Mouse (Mus musculus): Measurements from ENCODE around the gene Oit3. TPM values are rescaled to one million over a fixed set of nuclear protein-coding genes. Genes with fewer than 3 reads are reported as not detected.
"Not testable (repeated sequence)": the region's sequence is repeated elsewhere in the genome, so short reads cannot be mapped to it uniquely, and the experiment has no call there.

Oit3 gene
- polyA plus RNA-seq, 1 experiment from 2014 or later: 0.15 TPM

DNA sequence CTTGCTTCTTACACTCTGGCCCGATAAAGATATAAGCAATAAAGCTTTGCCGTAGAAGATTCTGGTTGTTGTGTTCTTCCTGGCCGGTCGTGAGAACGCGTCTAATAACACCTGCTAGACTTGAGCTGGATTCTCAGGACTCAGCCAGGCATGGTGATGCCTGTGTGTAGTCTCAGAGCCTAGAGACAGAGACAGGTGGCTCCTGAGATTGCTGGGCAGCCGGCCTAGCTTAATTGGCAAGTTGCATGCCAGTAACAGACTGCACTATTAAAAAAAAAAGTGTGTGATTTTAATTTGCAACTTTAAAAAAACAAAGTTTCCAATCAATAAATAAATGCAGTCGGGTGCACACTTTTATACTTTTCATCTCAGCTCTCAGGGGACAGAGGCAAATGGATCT is 54.6 kb downstream of the Oit3 start:
- WGBS: 52% methylated on average over 8 of the region's 8 CpGs
- Histone ChIP-seq H3K27ac (replicated peaks) (peak overlapping the region; percentile 52; the same call in 1 of the 2 replicates), H3K9me3 (no peaks in the 10 kb centered on the region), H3K27me3 (no peaks in the 10 kb centered on the region), H3K36me3 (no peaks in the 10 kb centered on the region), H3K4me3 (no peak overlapping the region), H3K9ac (replicated peaks) (no peak overlapping the region), H3K4me2 (replicated peaks) (no peak overlapping the region), H3K4me1 (no peaks in the 10 kb centered on the region)
- peak; percentile 91 for ATAC-seq (replicated peaks)

DNA sequence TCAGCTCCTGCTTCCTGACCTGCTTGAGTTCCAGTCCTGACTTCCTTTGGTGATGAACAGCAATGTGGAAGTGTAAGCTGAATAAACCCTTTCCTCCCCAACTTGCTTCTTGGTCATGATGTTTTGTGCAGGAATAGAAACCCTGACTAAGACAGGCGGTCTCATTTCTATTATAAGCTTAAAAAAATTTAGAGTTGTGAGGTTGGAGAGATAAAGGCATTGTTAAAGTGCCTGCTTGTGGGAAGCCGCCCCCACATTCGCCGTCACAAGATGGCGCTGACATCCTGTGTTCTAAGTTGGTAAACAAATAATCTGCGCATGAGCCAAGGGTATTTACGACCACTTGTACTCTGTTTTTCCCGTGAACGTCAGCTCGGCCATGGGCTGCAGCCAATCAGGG is 60.0 kb downstream of the Oit3 start:
- not testable (repeated sequence) for H3K9me3 ChIP-seq; H3K27me3 ChIP-seq; ATAC-seq (replicated peaks); H3K9ac ChIP-seq (replicated peaks); H3K4me3 ChIP-seq; H3K36me3 ChIP-seq; H3K27ac ChIP-seq (replicated peaks); H3K4me2 ChIP-seq (replicated peaks); H3K4me1 ChIP-seq
- WGBS: 84% methylated on average over 7 of the region's 10 CpGs

DNA sequence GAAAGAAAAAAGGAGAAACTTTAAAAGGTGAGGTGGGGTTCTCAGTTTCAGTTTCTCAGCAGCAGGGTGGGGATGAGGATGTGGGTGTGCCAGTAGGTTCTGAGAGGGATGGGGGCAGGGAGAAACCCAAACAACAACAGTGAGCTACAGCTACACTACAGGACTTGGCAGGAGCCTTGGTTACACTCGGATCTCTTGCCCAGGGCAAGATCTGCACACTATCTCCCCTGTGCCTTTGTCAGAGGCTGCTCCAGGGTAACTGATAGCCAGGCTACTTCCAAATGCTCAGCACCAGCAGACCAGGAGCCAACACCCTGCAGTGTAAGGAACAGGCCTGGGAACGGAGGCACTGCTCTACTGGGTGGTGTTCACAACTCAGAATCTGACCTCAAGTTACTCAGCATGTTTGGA is 61.2 kb downstream of the Oit3 start:
- Histone ChIP-seq H3K4me3 (no peak overlapping the region), H3K4me2 (replicated peaks) (no peak overlapping the region), H3K4me1 (no peaks in the 10 kb centered on the region), H3K9ac (replicated peaks) (no peak overlapping the region), H3K27me3 (no peaks in the 10 kb centered on the region), H3K36me3 (no peaks in the 10 kb centered on the region), H3K9me3 (no peaks in the 10 kb centered on the region), H3K27ac (replicated peaks) (no peak overlapping the region)
- 0 out of 2 replicates have a peak, but pooled peaks have one; percentile 29 for ATAC-seq (replicated peaks)
- WGBS: 73% methylated on average over 2 of the region's 2 CpGs

- Histone ChIP-seq H3K4me1 (no peaks in the 10 kb centered on the region), H3K27me3 (no peaks in the 10 kb centered on the region), H3K4me2 (replicated peaks) (no peak overlapping the region), H3K27ac (replicated peaks) (no peak overlapping the region), H3K9me3 (no peaks in the 10 kb centered on the region), H3K4me3 (no peak overlapping the region), H3K9ac (replicated peaks) (no peak overlapping the region), H3K36me3 (no peaks in the 10 kb centered on the region)
- WGBS: 64% methylated on average over 3 of the region's 3 CpGs
- ATAC-seq (replicated peaks): no peak
Measured at GRCm38 (mm10) chr10:59379927-59380326, 61.7 kb downstream of the Oit3 start.

GRCm38 (mm10) chr10:59378728-59379127 is 62.9 kb downstream of the Oit3 start:
- no peak for ATAC-seq (replicated peaks)

GRCm38 (mm10) chr10:59377906-59378305 is 63.7 kb downstream of the Oit3 start:
- ATAC-seq (replicated peaks): no peak

More at GRCm38 (mm10) chr10:59378728-59379127, 62.9 kb downstream of the Oit3 start:
- H3K27ac ChIP-seq (replicated peaks): no peak overlapping the region
- no peak overlapping the region for H3K4me3 ChIP-seq
- no peaks in the 10 kb centered on the region for H3K9me3 ChIP-seq
- peaks cover 3% of the 10 kb centered on the region; the same call in 1 of the 2 replicates for H3K36me3 ChIP-seq
- WGBS: 93% methylated on average over 4 of the region's 4 CpGs
- H3K4me2 ChIP-seq (replicated peaks): no peak overlapping the region
- no peaks in the 10 kb centered on the region for H3K27me3 ChIP-seq
- no peak overlapping the region for H3K9ac ChIP-seq (replicated peaks)
- H3K4me1 ChIP-seq: no peaks in the 10 kb centered on the region

More at GRCm38 (mm10) chr10:59377906-59378305, 63.7 kb downstream of the Oit3 start:
- H3K4me3 ChIP-seq: no peak overlapping the region
- H3K9me3 ChIP-seq: no peaks in the 10 kb centered on the region
- no peak overlapping the region for H3K9ac ChIP-seq (replicated peaks)
- no peak overlapping the region for H3K27ac ChIP-seq (replicated peaks)
- H3K4me2 ChIP-seq (replicated peaks): no peak overlapping the region
- no peaks in the 10 kb centered on the region for H3K4me1 ChIP-seq
- whole genome bisulfite sequencing: 93% methylated on average over 10 of the region's 10 CpGs
- no peaks in the 10 kb centered on the region for H3K27me3 ChIP-seq
- H3K36me3 ChIP-seq: peaks cover 3% of the 10 kb centered on the region; the same call in 1 of the 2 replicates

Other genes with a start within 250 kb of the Oit3 start
- gene Sept10, start 219.9 kb downstream of the Oit3 start, polyA plus RNA-seq (2015; fragmentation: Nextera tagmentation; extraction: Ambion mirVana): 25.2 and 25.8 TPM in 2 replicates
- 16.2 and 17.8 TPM in 2 replicates for gene Sowahc, start 219.8 kb downstream of the Oit3 start, polyA plus RNA-seq (2015; fragmentation: Nextera tagmentation; extraction: Ambion mirVana)
- 29.9 and 34.7 TPM in 2 replicates for gene P4ha1, start 118.5 kb downstream of the Oit3 start, polyA plus RNA-seq (2015; fragmentation: Nextera tagmentation; extraction: Ambion mirVana)
- 5.4 TPM in 1 of 2 replicates, not detected in the other for gene Gm10273, start 46.1 kb downstream of the Oit3 start, polyA plus RNA-seq (2015; fragmentation: Nextera tagmentation; extraction: Ambion mirVana)
- gene Pla2g12b, start 38.1 kb downstream of the Oit3 start, polyA plus RNA-seq (2015; fragmentation: Nextera tagmentation; extraction: Ambion mirVana): not detected in 2 replicates
- gene Gm10322, start 174.3 kb upstream of the Oit3 start, polyA plus RNA-seq (2015; fragmentation: Nextera tagmentation; extraction: Ambion mirVana): not detected in 2 replicates
- 22.1 and 22.8 TPM in 2 replicates for gene Mcu, start 174.9 kb upstream of the Oit3 start, polyA plus RNA-seq (2015; fragmentation: Nextera tagmentation; extraction: Ambion mirVana)

All from forebrain, embryonic 15.5 days (tissue).